Mouse (Mus musculus) right cerebral cortex, postnatal 25 days (tissue): Measurements from ENCODE around the gene Tph2.
"Not testable (repeated sequence)": the region's sequence is repeated elsewhere in the genome, so short reads cannot be mapped to it uniquely, and the experiment has no call there.

ENCODE experiments used
- DNase-seq: peaks from one replicate; pipeline ENCODE4 v3.0.0; 2022

Gene Tph2

GRCm38 (mm10) chr10:115184697-115185096, at the start of gene Tph2:
Gene Tph2 (minus strand): TSS chr10:115185022.
- DNase-seq, result peak; percentile 49

DNA sequence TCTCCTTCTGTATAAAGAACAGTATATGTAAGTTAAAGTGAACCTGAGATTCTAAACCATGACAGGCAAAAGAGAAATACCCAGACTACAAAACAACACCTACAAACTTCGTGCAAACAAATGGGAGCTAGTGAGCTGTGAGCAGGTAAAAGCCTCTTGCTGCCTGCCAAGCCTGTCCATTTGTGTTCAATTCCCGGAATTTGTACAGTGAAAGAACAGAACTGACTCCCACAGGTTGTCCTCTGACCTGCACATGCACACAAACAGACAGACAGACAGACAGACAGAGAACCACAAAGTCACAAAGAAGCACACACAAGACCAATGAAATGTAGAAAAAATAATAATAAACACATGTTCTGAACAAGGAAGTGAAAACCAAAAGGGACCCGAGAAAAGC, 49.0 kb upstream of the Tph2 start:
- no peak for DNase-seq

DNA sequence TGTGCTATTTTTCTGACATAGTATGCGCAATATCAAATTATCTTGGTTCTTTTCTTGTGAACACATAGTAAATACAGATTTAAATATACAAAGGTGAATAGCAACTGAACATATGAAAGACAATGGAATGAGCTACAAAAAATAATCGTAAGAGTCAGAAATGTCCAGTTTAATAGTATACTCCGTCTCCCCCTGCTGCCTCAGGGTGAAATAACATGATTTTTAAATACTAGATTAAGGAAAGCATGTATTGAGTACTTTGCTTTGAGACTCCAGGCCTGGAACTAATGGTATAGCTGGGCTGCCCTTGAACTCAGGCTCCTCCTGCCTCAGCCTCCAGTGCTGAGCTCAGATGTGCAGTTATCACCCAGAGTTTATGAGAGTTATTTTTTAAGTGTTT, 47.7 kb upstream of the Tph2 start:
- no peak for DNase-seq

DNA sequence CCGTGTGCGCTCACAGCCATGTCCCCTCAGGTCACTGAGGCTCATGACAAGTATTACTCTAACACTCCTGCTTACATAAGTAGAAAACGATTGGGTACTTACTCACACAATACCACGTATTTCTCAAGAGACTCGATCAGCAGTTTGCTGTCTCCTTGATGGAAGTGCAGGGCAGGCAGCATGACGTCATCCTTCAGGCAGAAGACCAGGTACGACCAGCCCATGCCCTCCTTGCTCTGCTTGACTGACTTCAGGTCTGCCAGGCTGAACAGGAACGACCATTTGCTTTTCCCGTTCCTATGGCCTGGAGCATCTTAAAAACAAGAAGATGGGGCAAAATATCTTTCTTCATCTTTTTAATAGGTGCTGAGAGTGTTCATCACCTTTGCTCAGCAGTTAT, 44.2 kb upstream of the Tph2 start:
- no peak for DNase-seq

DNA sequence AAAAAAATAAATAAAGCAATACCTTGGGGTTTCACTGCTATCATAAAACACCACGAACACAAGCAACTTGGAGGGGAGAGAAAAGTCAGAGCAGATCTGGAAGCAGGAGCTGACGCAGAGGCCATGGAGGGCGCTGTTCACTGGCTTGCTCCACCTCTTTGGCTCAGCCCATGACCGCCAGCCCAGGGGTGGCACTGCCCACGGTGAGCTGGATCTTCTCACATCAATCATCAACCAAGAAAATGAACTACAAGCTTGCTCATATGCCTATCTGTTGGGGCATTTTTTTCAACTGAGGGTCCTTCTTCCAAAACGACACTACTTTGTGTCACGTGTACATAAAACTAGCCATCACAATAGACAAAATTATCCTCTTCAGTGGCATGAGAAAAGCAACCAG, 41.8 kb upstream of the Tph2 start:
- no peak for DNase-seq

- DNase-seq, result no peak
Observed at GRCm38 (mm10) chr10:115223845-115224244, 39.0 kb upstream of the Tph2 start.

GRCm38 (mm10) chr10:115212916-115213580, 28.2 kb upstream of the Tph2 start:
- no peak for DNase-seq

DNA sequence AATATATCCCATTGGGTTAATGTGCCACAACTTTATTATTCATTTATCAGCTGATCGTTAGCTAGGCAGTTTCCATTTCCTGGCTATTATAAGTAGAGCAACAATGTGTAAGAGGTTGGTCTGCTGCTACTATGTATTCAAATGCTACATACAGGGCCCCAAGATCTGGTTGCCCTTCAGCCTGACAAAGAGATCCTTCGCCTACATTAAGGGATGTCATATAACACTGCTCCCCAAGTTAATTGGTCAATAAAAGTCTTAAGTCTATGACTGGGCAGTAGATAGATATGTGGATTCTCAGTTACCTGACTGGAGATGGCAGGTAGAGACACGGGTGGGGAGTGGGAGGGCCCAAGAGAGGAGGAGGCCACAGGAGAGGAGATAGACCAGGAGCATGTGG, 21.0 kb upstream of the Tph2 start:
- DNase-seq, result no peak

DNA sequence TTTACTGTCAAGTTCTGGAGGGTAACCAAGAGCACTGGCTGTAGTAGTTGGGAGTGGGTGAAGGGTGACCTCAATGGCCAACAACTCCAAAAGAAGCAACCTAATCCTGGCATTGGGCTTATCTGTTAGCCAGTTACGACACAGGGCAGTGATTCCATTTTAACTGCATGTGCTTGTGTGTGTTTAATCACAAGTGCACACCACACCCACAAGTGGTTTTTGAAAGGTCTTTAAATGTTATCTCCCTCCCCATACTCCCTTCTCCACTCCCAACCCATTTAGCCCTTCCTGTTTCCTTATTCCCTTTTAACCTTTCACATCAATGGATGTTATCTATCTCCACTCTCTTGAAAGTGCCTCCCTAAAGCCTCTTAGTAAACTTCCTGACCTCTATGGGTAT, 20.5 kb upstream of the Tph2 start:
- DNase-seq, result no peak

- no peak for DNase-seq
Observed at GRCm38 (mm10) chr10:115191214-115191613, 6.4 kb upstream of the Tph2 start.

GRCm38 (mm10) chr10:115187390-115187789, 2.6 kb upstream of the Tph2 start:
- DNase-seq, result no peak

GRCm38 (mm10) chr10:115181034-115181433, 3.8 kb downstream of the Tph2 start:
- no peak for DNase-seq

GRCm38 (mm10) chr10:115178019-115178418, 6.8 kb downstream of the Tph2 start:
- DNase-seq, result not testable (repeated sequence)

GRCm38 (mm10) chr10:115175591-115175991, 9.2 kb downstream of the Tph2 start:
- peak; percentile 34 for DNase-seq

- DNase-seq, result no peak
Observed at GRCm38 (mm10) chr10:115173336-115173735, 11.5 kb downstream of the Tph2 start.

- DNase-seq, result no peak
Observed at GRCm38 (mm10) chr10:115171351-115171818, 13.4 kb downstream of the Tph2 start.

DNA sequence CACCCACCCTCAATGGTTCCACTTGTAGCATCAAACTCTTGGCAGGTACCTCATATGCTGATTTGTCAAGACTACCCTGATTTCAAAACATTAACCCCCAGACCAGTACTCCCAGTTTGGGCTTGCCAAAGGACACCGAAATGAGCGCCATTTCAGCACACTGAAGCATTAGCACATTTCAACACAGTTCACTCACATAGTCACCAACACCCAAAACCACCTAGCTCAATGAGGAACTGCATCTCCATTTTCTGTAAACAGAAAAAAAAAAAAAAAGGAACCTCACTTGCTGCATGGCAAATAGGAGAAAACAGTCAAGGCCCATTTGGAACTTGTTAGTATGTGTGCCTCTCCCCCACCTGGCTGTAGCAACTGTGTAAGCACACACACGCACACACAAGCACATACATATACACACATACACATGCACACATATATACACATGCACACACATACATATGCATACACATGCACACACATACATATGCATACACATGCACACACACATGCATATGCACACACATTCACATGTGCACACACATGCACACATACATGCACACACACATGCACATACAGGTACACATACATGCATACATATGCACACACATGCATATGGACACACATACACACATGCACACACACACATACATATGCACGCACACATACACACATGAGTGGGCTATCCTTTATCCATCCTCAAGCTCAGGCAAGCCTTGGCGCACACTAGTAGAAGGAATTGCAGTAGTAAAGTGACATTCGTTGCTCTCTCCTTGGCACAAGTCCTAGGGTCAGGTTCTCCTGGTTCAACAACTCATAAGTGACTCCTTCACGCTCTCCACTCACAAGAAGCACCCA, 14.1 kb downstream of the Tph2 start:
- no peak for DNase-seq

GRCm38 (mm10) chr10:115169410-115169809, 15.4 kb downstream of the Tph2 start:
- no peak for DNase-seq

- no peak for DNase-seq
Observed at GRCm38 (mm10) chr10:115160289-115160688, 24.5 kb downstream of the Tph2 start.

- DNase-seq, result no peak
Observed at GRCm38 (mm10) chr10:115147308-115147707, 37.5 kb downstream of the Tph2 start.

DNA sequence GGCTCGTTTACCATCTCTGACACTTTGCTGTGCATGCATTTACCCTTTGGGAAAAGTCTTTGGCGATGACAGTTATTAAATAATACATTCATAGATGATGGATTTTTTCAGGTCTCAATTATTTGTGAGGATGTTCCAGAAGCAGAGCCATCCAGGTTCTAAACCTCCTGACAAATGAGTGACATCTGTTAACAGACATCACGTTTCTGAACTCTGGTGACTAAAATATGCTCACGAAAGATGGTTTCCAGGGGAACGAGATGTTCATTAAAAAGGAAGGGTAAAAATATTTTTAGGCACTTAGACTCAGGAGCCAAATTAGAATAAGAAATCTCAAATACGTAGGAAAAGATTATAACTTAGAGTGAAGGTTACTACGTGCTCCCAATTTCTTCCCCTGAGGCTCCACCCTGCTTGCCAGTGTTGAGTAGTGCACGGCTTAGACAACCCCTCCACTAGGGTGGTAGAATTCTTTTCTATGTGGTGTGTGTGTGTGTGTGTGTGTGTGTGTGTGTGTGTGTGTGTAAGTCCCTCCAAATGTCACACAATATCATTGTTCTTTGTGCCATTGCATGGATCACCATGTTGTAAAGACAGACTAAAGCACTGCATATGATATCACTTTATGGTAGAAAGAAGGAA, 38.4 kb downstream of the Tph2 start:
- DNase-seq, result no peak

DNA sequence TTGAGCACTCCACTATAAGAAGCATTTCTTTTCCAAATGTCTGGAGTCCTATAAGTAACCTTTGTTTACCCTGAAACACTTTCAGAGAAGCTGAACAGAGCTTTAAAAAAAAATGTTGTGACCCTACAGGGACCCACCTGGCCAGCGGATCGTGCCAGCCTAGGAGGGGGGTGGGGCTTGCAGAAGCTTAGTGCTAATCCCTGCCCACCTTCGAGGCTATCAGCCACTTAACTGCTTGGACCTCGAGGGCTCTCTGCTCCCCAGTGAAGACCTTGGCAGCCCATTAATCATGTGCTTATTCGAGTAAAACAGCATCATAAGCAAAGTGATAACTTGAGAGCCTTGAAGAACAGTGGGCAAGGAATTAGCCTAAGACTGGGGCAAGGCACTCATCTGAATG, 40.3 kb downstream of the Tph2 start:
- DNase-seq, result no peak

DNA sequence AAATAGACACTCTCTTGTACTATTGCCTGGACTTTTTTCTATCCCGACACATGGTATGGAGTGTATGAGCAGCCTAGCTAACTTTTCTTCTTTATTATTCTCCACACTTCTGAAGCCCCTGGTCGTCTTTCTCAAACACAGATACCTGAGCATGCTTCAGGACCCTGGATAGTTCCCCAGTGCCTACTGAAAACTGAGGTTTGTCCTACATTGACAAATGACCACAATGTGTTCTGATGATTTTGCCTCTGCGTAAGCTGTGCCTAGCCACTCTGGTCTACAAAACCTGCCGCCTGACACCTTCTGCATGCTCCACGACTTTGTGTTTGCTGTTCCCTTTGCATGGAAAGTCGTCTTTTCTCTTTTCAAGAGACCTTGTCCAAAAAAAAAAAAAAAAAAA, 41.2 kb downstream of the Tph2 start:
- DNase-seq, result no peak

DNA sequence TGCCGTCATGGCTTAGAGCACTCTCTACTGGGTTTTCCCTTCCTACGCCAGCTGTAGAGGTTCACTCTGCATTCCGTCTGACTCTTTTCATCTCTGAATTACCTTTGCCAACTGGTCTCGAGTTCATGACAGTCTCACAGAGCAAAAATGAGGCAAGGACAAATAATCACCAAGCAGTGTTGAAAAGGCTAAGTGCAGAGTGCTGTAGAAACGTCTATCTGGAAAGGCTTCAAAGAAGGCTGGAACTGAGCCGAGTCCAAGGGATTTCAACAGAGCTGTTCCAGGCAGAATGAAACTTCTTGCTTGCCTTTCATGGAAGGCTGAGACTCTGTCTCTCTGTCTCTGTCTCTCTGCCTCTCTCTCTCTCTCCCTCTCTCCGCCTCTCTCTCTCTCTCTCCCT, 47.8 kb downstream of the Tph2 start:
- DNase-seq, result no peak
